Mouse (Mus musculus) lung, adult 2 months (tissue): ENCODE measurements around the gene E2f6.

Source experiments
- CTCF ChIP-seq: fragments of 200-500 bp; IDR thresholded peaks from 2 replicates; pipeline ENCODE4 v1.5.1; 2011; ENCODE audit warnings: mild to moderate bottlenecking, low read length, control low read depth; ENCODE audit not compliant: insufficient read depth
- POLR2A ChIP-seq: fragments of 200-500 bp; IDR thresholded peaks from 2 replicates; pipeline ENCODE4 v1.6.1; 2011; ENCODE audit warnings: low read depth, mild to moderate bottlenecking, control low read depth, low read length, borderline replicate concordance; ENCODE audit errors: extremely low read depth

- TF ChIP-seq POLR2A (no peak), CTCF (no peak)
Observed at GRCm38 (mm10) chr12:16775351-16775750, 35.4 kb upstream of the E2f6 start.
